Mouse (Mus musculus) spleen, adult 2 months (tissue): Measurements from ENCODE around the gene Stk25.

Source experiments
- CTCF ChIP-seq: fragments of 200-500 bp; IDR thresholded peaks from 2 replicates; pipeline ENCODE4 v1.5.1; 2011; ENCODE audit warnings: mild to moderate bottlenecking, inconsistent platforms; ENCODE audit not compliant: insufficient read depth, insufficient read length, insufficient replicate concordance; ENCODE audit errors: extremely low read depth
- POLR2A ChIP-seq: fragments of 200-500 bp; IDR thresholded peaks from 2 replicates; pipeline ENCODE4 v1.6.1; 2011; ENCODE audit warnings: low read depth, low read length, inconsistent platforms

DNA sequence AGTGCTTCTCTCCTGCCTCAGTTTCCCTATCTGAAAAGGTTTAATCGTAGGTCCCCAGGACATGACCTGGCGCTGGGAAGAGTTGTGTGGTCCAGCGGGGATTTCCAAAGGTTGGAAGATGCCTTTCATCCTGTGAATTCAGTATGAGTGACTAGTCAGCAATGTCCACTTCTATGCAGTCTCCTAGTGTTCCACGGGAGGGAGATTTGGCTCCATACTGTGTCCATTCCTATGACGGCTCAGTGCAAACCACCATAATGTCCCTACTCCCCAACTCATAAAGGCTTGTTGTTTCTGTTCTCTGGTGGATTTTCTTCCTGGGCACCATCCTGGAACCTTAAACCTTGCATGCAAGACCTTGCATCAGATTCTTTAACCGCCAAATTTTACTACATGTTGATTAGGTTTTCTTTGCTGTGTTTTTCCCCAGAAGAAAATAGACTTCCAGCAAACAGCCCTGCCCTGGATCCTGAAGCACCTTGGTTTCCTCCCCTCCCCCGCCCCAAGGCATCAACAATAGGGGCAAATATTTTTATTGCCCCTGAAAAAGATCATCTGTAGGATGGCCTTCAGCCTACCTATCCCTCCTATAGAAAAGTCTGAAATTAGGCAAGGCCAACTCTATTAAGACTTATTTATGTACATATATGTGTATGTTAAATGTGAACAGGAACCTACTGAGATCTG lies 22.1 kb downstream of the Stk25 start:
- no peak for TF ChIP-seq POLR2A
- no peak for TF ChIP-seq CTCF
